Mouse (Mus musculus): Measurements from ENCODE around the gene Slc35e1. TPM values are rescaled to one million over a fixed set of nuclear protein-coding genes. Genes with fewer than 3 reads are reported as not detected.
A peak's percentile ranks its signal among the peaks of the same experiment; 100 is the strongest.

The Slc35e1 gene
- polyA plus RNA-seq, 1 experiment from 2014 or later, result 23.8 TPM

GRCm38 (mm10) chr8:72438248-72439015, 54.0 kb downstream of the Slc35e1 start:
- no peak for DNase-seq (ENCODE audit: low spot score)
- H3K4me1 ChIP-seq, result peaks cover 9% of the 10 kb centered on the region
- no peaks in the 10 kb centered on the region for H3K27me3 ChIP-seq (ENCODE audit: insufficient read depth, poor library complexity, severe bottlenecking)
- no peak overlapping the region for H3K27ac ChIP-seq
- H3K4me3 ChIP-seq, result no peak overlapping the region
- no peaks in the 10 kb centered on the region for H3K36me3 ChIP-seq
- WGBS, result 73% methylated on average over 8 of the region's 8 CpGs
- H3K9me3 ChIP-seq, result no peaks in the 10 kb centered on the region

- DNase-seq (ENCODE audit: low spot score), result no peak
- Histone ChIP-seq H3K27me3 (ENCODE audit: insufficient read depth, poor library complexity, severe bottlenecking) (no peaks in the 10 kb centered on the region), H3K4me3 (no peak overlapping the region), H3K27ac (no peak overlapping the region), H3K4me1 (peaks cover 5% of the 10 kb centered on the region; the same call in 1 of the 2 replicates), H3K9me3 (no peaks in the 10 kb centered on the region), H3K36me3 (no peaks in the 10 kb centered on the region)
- 23% methylated on average over 2 of the region's 2 CpGs for whole genome bisulfite sequencing
Measured at GRCm38 (mm10) chr8:72434952-72435351, 57.5 kb downstream of the Slc35e1 start.

Small RNAs within 50 kb of the gene (microRNA-seq; reads per million reads assigned to microRNA genes)
- not detected for gene Gm28019
- 3.8 reads per million, percentile 10 among the genes with 10 or more reads in this experiment for gene Mir7068

Other genes starting within 250 kb of the Slc35e1 start
- gene Gm10282, start 187.4 kb downstream of the Slc35e1 start, polyA plus RNA-seq (2016; fragmentation: Nextera tagmentation; extraction: Ambion mirVana), result 19.8 and 23.4 TPM in 2 replicates
- gene Klf2, start 173.6 kb downstream of the Slc35e1 start, polyA plus RNA-seq (2016; fragmentation: Nextera tagmentation; extraction: Ambion mirVana), result 12.8 and 14.1 TPM in 2 replicates
- 49.9 and 62.3 TPM in 2 replicates for gene Eps15l1, start 71.2 kb downstream of the Slc35e1 start, polyA plus RNA-seq (2016; fragmentation: Nextera tagmentation; extraction: Ambion mirVana)
- gene Calr3, start 48.7 kb downstream of the Slc35e1 start, polyA plus RNA-seq (2016; fragmentation: Nextera tagmentation; extraction: Ambion mirVana), result 0.84 and 1.7 TPM in 2 replicates
- gene 1700030K09Rik, start 48.7 kb downstream of the Slc35e1 start, polyA plus RNA-seq (2016; fragmentation: Nextera tagmentation; extraction: Ambion mirVana), result 9.7 and 12.0 TPM in 2 replicates
- gene Cherp, start 17.4 kb downstream of the Slc35e1 start, polyA plus RNA-seq (2016; fragmentation: Nextera tagmentation; extraction: Ambion mirVana), result 75.0 and 83.0 TPM in 2 replicates
- gene Med26, start 55.7 kb upstream of the Slc35e1 start, polyA plus RNA-seq (2016; fragmentation: Nextera tagmentation; extraction: Ambion mirVana), result 12.7 and 14.9 TPM in 2 replicates
- gene Smim7, start 78.5 kb upstream of the Slc35e1 start, polyA plus RNA-seq (2016; fragmentation: Nextera tagmentation; extraction: Ambion mirVana), result 98.6 and 104 TPM in 2 replicates
- gene Tmem38a, start 79.4 kb upstream of the Slc35e1 start, polyA plus RNA-seq (2016; fragmentation: Nextera tagmentation; extraction: Ambion mirVana), result 42.0 and 60.3 TPM in 2 replicates
- 0.01 and 0.04 TPM in 2 replicates for gene Nwd1, start 154.1 kb upstream of the Slc35e1 start, polyA plus RNA-seq (2016; fragmentation: Nextera tagmentation; extraction: Ambion mirVana)
- 151 and 158 TPM in 2 replicates for gene Sin3b, start 230.7 kb upstream of the Slc35e1 start, polyA plus RNA-seq (2016; fragmentation: Nextera tagmentation; extraction: Ambion mirVana)

All from heart, embryonic 10.5 days (tissue).